Comparison of ENCODE assay signal across 1 mouse cellular context in the genomic region with DNA sequence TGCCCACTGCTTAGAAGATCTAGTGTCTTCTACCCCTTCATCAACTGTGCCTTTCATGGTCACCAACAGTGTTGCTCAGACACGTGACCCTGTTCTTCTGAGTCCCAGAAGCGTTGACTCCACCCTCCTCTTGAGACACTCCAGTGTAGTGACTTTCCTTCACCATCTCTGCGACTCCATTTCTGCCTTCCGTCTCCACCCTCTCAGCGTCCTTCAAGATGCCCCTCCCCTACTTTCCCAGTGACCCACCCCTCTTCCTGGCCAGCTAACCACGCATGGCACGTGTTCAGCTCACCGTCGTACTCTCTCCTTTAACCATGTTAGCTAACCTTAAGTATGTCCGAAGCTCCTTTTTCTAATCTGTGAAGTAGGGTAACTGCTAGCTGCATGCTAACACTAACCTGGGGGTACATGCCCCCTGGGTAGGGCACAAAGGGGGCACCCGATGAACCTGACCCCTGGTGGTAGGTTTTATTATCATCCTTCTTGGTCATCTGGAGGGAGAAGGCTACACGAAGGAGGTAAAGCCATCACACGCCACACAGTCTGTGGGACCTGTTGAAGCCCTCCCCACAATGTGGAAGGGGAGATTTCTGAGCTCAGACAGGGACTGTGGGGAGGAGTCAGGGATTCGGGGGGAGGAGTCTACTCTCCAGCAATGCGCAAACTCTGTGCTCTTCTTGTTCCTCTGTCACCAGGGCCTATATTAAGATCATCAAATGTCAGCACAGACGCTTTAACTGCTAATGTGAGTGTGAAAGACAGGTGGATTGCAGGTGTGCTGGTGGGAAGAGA.
TF ChIP-seq lines count a peak whose summit lies in the region.

No protein-coding gene starts in this region.

TF ChIP-seq in MEL, 35 proteins besides CTCF, POLR2A, EP300 and RAD21 (continued from another document):
- TF ChIP-seq NRF1 (IDR thresholded peaks at IDR 0.05; ENCODE audit: insufficient read depth, low read depth, low read length, poor library complexity, severe bottlenecking) = peak; percentile 72
